In genomic region chr4:150402608-150402985, GRCm38 (mm10) we compare ENCODE assay signal across 9 mouse cellular contexts.
DNase-seq lines count a peak whose midpoint lies in the region; ATAC-seq and TF ChIP-seq lines count a peak whose summit lies in the region.
"Had no signal": no experiment of that assay in that cellular context is flagged by ENCODE, and none has a peak within 500 bp of the region (broad histone marks: within the 10 kb centered on the region; RNA-seq: fewer than 3 reads in every experiment).

No protein-coding gene starts in this region.

- no peak for TF ChIP-seq EP300 in MEL (IDR thresholded peaks at IDR 0.05; ENCODE audit: low read depth in 1 of 2, low read length in 2 of 2)

- no peaks in the 10 kb centered on the region for H3K36me3 ChIP-seq in heart, embryonic 15.5 days
- peaks cover 6% of the 10 kb centered on the region; the same call in 1 of the 2 replicates for H3K36me3 ChIP-seq in heart, embryonic 12.5 days
- peaks cover 0 to 2% of the 10 kb centered on the region in 2 experiments; a peak in 2 of 4 replicates for H3K36me3 ChIP-seq in MEL (ENCODE audit: control insufficient read depth in 1 of 2, insufficient read depth in 2 of 2, low read length in 2 of 2)

- no peak overlapping the region for H3K9ac ChIP-seq in heart, embryonic 15.5 days
- no peak overlapping the region for H3K9ac ChIP-seq in heart, embryonic 12.5 days
- H3K9ac ChIP-seq in MEL (ENCODE audit: control insufficient read depth, low read depth, low read length, poor library complexity, severe bottlenecking): no peak overlapping the region

- no peak for TF ChIP-seq POLR2A in MEL (IDR thresholded peaks at IDR 0.05; ENCODE audit: control insufficient read depth in 1 of 2, insufficient read depth in 1 of 2, low read depth in 1 of 2, low read length in 2 of 2, poor library complexity in 1 of 2)

- ATAC-seq in heart, embryonic 15.5 days (replicated peaks; ENCODE audit: insufficient number of reproducible peaks, insufficient read depth, low FRiP score, low read depth): no peak
- ATAC-seq in heart, embryonic 12.5 days (ENCODE audit: insufficient number of reproducible peaks, low FRiP score): no peak

- TF ChIP-seq RAD21 in MEL (IDR thresholded peaks at IDR 0.05; ENCODE audit: low read depth, low read length): no peak

- no peak overlapping the region for H3K4me3 ChIP-seq in heart, embryonic 15.5 days
- H3K4me3 ChIP-seq in heart, embryonic 12.5 days: no peak overlapping the region
- no peak overlapping the region for H3K4me3 ChIP-seq in MEL (ENCODE audit: control insufficient read depth in 1 of 2, insufficient read depth in 1 of 2, low read depth in 2 of 2, low read length in 2 of 2)
- H3K4me3 ChIP-seq: forebrain, embryonic 10.5 days had no signal

- no peak overlapping the region for H3K4me2 ChIP-seq in heart, embryonic 15.5 days
- H3K4me2 ChIP-seq in heart, embryonic 12.5 days: no peak overlapping the region

- no peaks in the 10 kb centered on the region for H3K27me3 ChIP-seq in heart, embryonic 15.5 days
- H3K27me3 ChIP-seq in heart, embryonic 12.5 days (replicated peaks): no peaks in the 10 kb centered on the region
- H3K27me3 ChIP-seq in MEL (ENCODE audit: control insufficient read depth in 1 of 2, insufficient read depth in 2 of 2, low read length in 2 of 2): no peaks in the 10 kb centered on the region

- DNase-seq in MEL (ENCODE audit: low read depth, low spot score): peak; percentile 17
- DNase-seq in adipocyte (ENCODE audit: low spot score): peak; percentile 40
- peak; percentile 45 for DNase-seq in large intestine, adult 2 months (ENCODE audit: low read depth, low spot score)
- DNase-seq in layer of hippocampus, adult 9-10 months (ENCODE audit: low spot score): no peak
- DNase-seq in embryo, embryonic 11 days: no peak
- DNase-seq: lung, postnatal 4 days had no signal

- no peak for TF ChIP-seq CTCF in MEL (IDR thresholded peaks at IDR 0.05 in 2 of 3, conservative IDR thresholded peaks at IDR 0.05 in 1 of 3; ENCODE audit: control insufficient read depth in 1 of 3, insufficient read depth in 1 of 3, low read depth in 2 of 3, low read length in 3 of 3, poor library complexity in 1 of 3, severe bottlenecking in 1 of 3)

- WGBS in heart, embryonic 15.5 days: 49% methylated on average over 4 of the region's 4 CpGs
- WGBS in heart, embryonic 12.5 days: 51% methylated on average over 4 of the region's 4 CpGs
- 30% methylated on average over 4 of the region's 4 CpGs for WGBS in large intestine, adult 2 months

- peak overlapping the region; percentile 34; the same call in 1 of the 2 replicates for H3K27ac ChIP-seq in heart, embryonic 15.5 days
- no peak overlapping the region; the same call in 1 of the 2 replicates for H3K27ac ChIP-seq in heart, embryonic 12.5 days (ENCODE audit: poor library complexity, severe bottlenecking)
- no peak overlapping the region for H3K27ac ChIP-seq in MEL (ENCODE audit: control insufficient read depth, low read depth, low read length)
- H3K27ac ChIP-seq: forebrain, embryonic 10.5 days had no signal

- no peaks in the 10 kb centered on the region for H3K9me3 ChIP-seq in heart, embryonic 15.5 days (replicated peaks)
- no peaks in the 10 kb centered on the region for H3K9me3 ChIP-seq in heart, embryonic 12.5 days (replicated peaks)
- no peaks in the 10 kb centered on the region for H3K9me3 ChIP-seq in MEL (replicated peaks; ENCODE audit: insufficient read depth, low read length)
- H3K9me3 ChIP-seq: forebrain, embryonic 10.5 days had no signal

- H3K79me2 ChIP-seq in MEL (ENCODE audit: control insufficient read depth, insufficient read depth, low read length, poor library complexity): peaks cover 4% of the 10 kb centered on the region; the same call in 1 of the 2 replicates

- peaks cover 73% of the 10 kb centered on the region for H3K4me1 ChIP-seq in heart, embryonic 15.5 days (replicated peaks)
- H3K4me1 ChIP-seq in heart, embryonic 12.5 days (replicated peaks): peaks cover 84% of the 10 kb centered on the region
- no peaks in the 10 kb centered on the region; a peak in 1 of 4 replicates for H3K4me1 ChIP-seq in MEL (ENCODE audit: control insufficient read depth in 1 of 2, insufficient read depth in 2 of 2, low read length in 2 of 2)

TF ChIP-seq in MEL, 35 proteins besides CTCF, POLR2A, EP300 and RAD21:
- TF ChIP-seq ETS1 (IDR thresholded peaks at IDR 0.05; ENCODE audit: low read depth, low read length) (0 out of 2 replicates have a peak, but pooled peaks have one; percentile 17), NRF1 (IDR thresholded peaks at IDR 0.05; ENCODE audit: insufficient read depth, low read depth, low read length, poor library complexity, severe bottlenecking) (no peak)

Comparison
In these comparisons a context has a peak if more than half of its experiments do, and no peak if none do; other contexts are left out.
1. DNase-seq: peak in MEL (single experiment), adipocyte (single experiment) and large intestine, adult 2 months (single experiment); none in layer of hippocampus, adult 9-10 months (single experiment) and embryo, embryonic 11 days (single experiment).